In genomic region chr15:84812831-84813357, GRCm38 (mm10) we compare ENCODE assay signal across 14 mouse cellular contexts. TPM values are rescaled to one million over a fixed set of nuclear protein-coding genes. Genes with fewer than 3 reads are reported as not detected.
DNase-seq lines count a peak whose midpoint lies in the region; ATAC-seq lines count a peak whose summit lies in the region.
"Had no signal": no experiment of that assay in that cellular context is flagged by ENCODE, and none has a peak within 500 bp of the region (broad histone marks: within the 10 kb centered on the region; RNA-seq: fewer than 3 reads in every experiment).

No protein-coding gene starts in this region.

- 44% methylated on average over 11 of the region's 11 CpGs for WGBS in hindbrain, embryonic 13.5 days
- WGBS in hindbrain, embryonic 11.5 days = 83% methylated on average over 11 of the region's 11 CpGs
- 29% methylated on average over 11 of the region's 11 CpGs for WGBS in midbrain, embryonic 14.5 days

- ATAC-seq in hindbrain, embryonic 13.5 days (ENCODE audit: low FRiP score) = peak; percentile 63
- ATAC-seq in hindbrain, embryonic 11.5 days (ENCODE audit: low FRiP score) = no peak
- ATAC-seq in midbrain, embryonic 14.5 days (ENCODE audit: low FRiP score, low TSS enrichment) = peak; percentile 55
- ATAC-seq in cerebellum, adult (ENCODE audit: insufficient number of reproducible peaks, low FRiP score, low TSS enrichment) = no peak
- ATAC-seq: intestine, postnatal 0 days had no signal

- peak overlapping the region; percentile 81 for H3K27ac ChIP-seq in hindbrain, embryonic 13.5 days
- H3K27ac ChIP-seq in hindbrain, embryonic 11.5 days (ENCODE audit: low read depth, low read length) = no peak overlapping the region
- peak overlapping the region; percentile 41 for H3K27ac ChIP-seq in midbrain, embryonic 14.5 days (replicated peaks; ENCODE audit: low read depth, low read length)
- H3K27ac ChIP-seq: liver, embryonic 15.5 days had no signal

- no peaks in the 10 kb centered on the region for H3K27me3 ChIP-seq in hindbrain, embryonic 13.5 days
- no peaks in the 10 kb centered on the region for H3K27me3 ChIP-seq in hindbrain, embryonic 11.5 days (ENCODE audit: control insufficient read depth, insufficient read depth, low read length)
- H3K27me3 ChIP-seq in midbrain, embryonic 14.5 days (ENCODE audit: control insufficient read depth, insufficient read depth, low read length) = no peaks in the 10 kb centered on the region
- H3K27me3 ChIP-seq: liver, embryonic 15.5 days had no signal

- H3K4me2 ChIP-seq in hindbrain, embryonic 13.5 days = 0 out of 2 replicates have a peak overlapping the region, but pooled peaks have one; percentile 10
- no peak overlapping the region for H3K4me2 ChIP-seq in hindbrain, embryonic 11.5 days (replicated peaks; ENCODE audit: low read depth, low read length)
- H3K4me2 ChIP-seq in midbrain, embryonic 14.5 days (ENCODE audit: low read length) = peak overlapping the region; percentile 33
- H3K4me2 ChIP-seq: liver, embryonic 15.5 days had no signal

- no peak for DNase-seq in hindbrain, embryonic 11.5 days (ENCODE audit: low spot score)
- peak; percentile 45 for DNase-seq in brain, embryonic 18.5 days (ENCODE audit: low read depth, low spot score)
- peak; percentile 43 for DNase-seq in layer of hippocampus, adult 11-12 months (ENCODE audit: low spot score)
- DNase-seq in midbrain, embryonic 14.5 days = peak; percentile 75
- no peak for DNase-seq in embryo, embryonic 9.5 days (ENCODE audit: extremely low spot score)
- no peak for DNase-seq in kidney, postnatal 4 days
- DNase-seq: cerebellum, postnatal 36 days; gastrocnemius, postnatal 36 days; thymus, postnatal 36 days had no signal

- H3K4me1 ChIP-seq in hindbrain, embryonic 13.5 days (replicated peaks) = peaks cover 85% of the 10 kb centered on the region
- H3K4me1 ChIP-seq in hindbrain, embryonic 11.5 days (replicated peaks; ENCODE audit: control insufficient read depth, insufficient read depth, low read length) = no peaks in the 10 kb centered on the region; the same call in 1 of the 2 replicates
- peaks cover 44% of the 10 kb centered on the region for H3K4me1 ChIP-seq in midbrain, embryonic 14.5 days (ENCODE audit: control insufficient read depth, insufficient read depth, low read length)
- H3K4me1 ChIP-seq: liver, embryonic 15.5 days; megakaryocyte, embryonic 14.5 days had no signal

- H3K9ac ChIP-seq in hindbrain, embryonic 13.5 days = peak overlapping the region; percentile 51
- no peak overlapping the region for H3K9ac ChIP-seq in hindbrain, embryonic 11.5 days (ENCODE audit: low read depth, low read length)
- H3K9ac ChIP-seq in midbrain, embryonic 14.5 days (replicated peaks; ENCODE audit: low read length) = no peak overlapping the region; the same call in 1 of the 2 replicates
- H3K9ac ChIP-seq: liver, embryonic 15.5 days had no signal

- no peak overlapping the region for H3K4me3 ChIP-seq in hindbrain, embryonic 13.5 days
- no peak overlapping the region for H3K4me3 ChIP-seq in hindbrain, embryonic 11.5 days (ENCODE audit: low read depth, low read length)
- H3K4me3 ChIP-seq in midbrain, embryonic 14.5 days (replicated peaks; ENCODE audit: low read depth, low read length) = no peak overlapping the region
- H3K4me3 ChIP-seq: liver, embryonic 15.5 days; megakaryocyte, embryonic 14.5 days had no signal

- no peaks in the 10 kb centered on the region for H3K9me3 ChIP-seq in hindbrain, embryonic 13.5 days
- H3K9me3 ChIP-seq in hindbrain, embryonic 11.5 days (ENCODE audit: control insufficient read depth, low read length) = no peaks in the 10 kb centered on the region
- H3K9me3 ChIP-seq in midbrain, embryonic 14.5 days (ENCODE audit: control insufficient read depth, low read length) = no peaks in the 10 kb centered on the region
- H3K9me3 ChIP-seq: liver, embryonic 15.5 days; megakaryocyte, embryonic 14.5 days had no signal

- peaks cover 5% of the 10 kb centered on the region; the same call in 1 of the 2 replicates for H3K36me3 ChIP-seq in hindbrain, embryonic 13.5 days
- H3K36me3 ChIP-seq in hindbrain, embryonic 11.5 days (ENCODE audit: control insufficient read depth, insufficient read depth, low read length) = peaks cover under 1% of the 10 kb centered on the region; the same call in 1 of the 2 replicates
- 0 out of 2 replicates have a peak, but pooled peaks cover 5% of the 10 kb centered on the region for H3K36me3 ChIP-seq in midbrain, embryonic 14.5 days (ENCODE audit: control insufficient read depth, insufficient read depth, low read length)
- H3K36me3 ChIP-seq: liver, embryonic 15.5 days had no signal

RNA-seq across cellular contexts. Expression of gene Phf21b, which starts 43.0 kb away (rescaled TPM):
- 10.9 and 11.3 TPM in 2 replicates for polyA plus RNA-seq in hindbrain, embryonic 13.5 days (2015; fragmentation: Nextera tagmentation; extraction: Ambion mirVana)
- 34.6 and 44.1 TPM in 2 replicates for polyA plus RNA-seq in hindbrain, embryonic 11.5 days (2014; fragmentation: Nextera tagmentation; extraction: Ambion mirVana)
- polyA plus RNA-seq in midbrain, embryonic 14.5 days (2014; fragmentation: Nextera tagmentation; extraction: Ambion mirVana) = 21.7 and 27.4 TPM in 2 replicates

Comparison
In these comparisons a context has a peak if more than half of its experiments do, and no peak if none do; other contexts are left out.
1. ATAC-seq: peak in hindbrain, embryonic 13.5 days (single experiment) and midbrain, embryonic 14.5 days (single experiment); none in hindbrain, embryonic 11.5 days (single experiment) and cerebellum, adult (single experiment).
2. DNase-seq: peak in brain, embryonic 18.5 days (single experiment), layer of hippocampus, adult 11-12 months (single experiment) and midbrain, embryonic 14.5 days (single experiment); none in hindbrain, embryonic 11.5 days (single experiment), embryo, embryonic 9.5 days (single experiment) and kidney, postnatal 4 days (0 of 2).